Mouse (Mus musculus) myocyte (in vitro differentiated cells): ENCODE data around the gene Cyfip1. TPM values are rescaled to one million over a fixed set of nuclear protein-coding genes. Genes with fewer than 3 reads are reported as not detected.

ENCODE experiments used
- H3K27me3 ChIP-seq: one replicate; pipeline ENCODE4 v1.6.1; 2011; ENCODE audit not compliant: control insufficient read depth, insufficient read depth, insufficient read length
- H3K36me3 ChIP-seq: one replicate; pipeline ENCODE4 v1.6.1; 2011; ENCODE audit not compliant: control insufficient read depth, insufficient read depth
- H3K4me2 ChIP-seq: one replicate; pipeline ENCODE4 v1.6.1; 2011; ENCODE audit warnings: low read depth, control low read depth
- H3K4me3 ChIP-seq: one replicate; pipeline ENCODE4 v1.5.1; 2011; ENCODE audit warnings: mild to moderate bottlenecking, control low read depth, moderate library complexity
- H3K79me2 ChIP-seq: one replicate; pipeline ENCODE4 v1.6.1; 2011; ENCODE audit not compliant: control insufficient read depth, insufficient read depth
- H3ac ChIP-seq: one replicate; pipeline ENCODE4 v1.6.1; 2011; ENCODE audit not compliant: control insufficient read depth, insufficient read length
- CEBPB ChIP-seq: IDR thresholded peaks from 2 replicates; pipeline ENCODE4 v1.6.1; 2011; ENCODE audit warnings: mild to moderate bottlenecking, moderate library complexity; ENCODE audit not compliant: poor library complexity, insufficient read depth, severe bottlenecking
- E2F4 ChIP-seq: IDR thresholded peaks from one replicate; pipeline ENCODE4 v1.6.1; 2011; ENCODE audit warnings: mild to moderate bottlenecking, control low read depth, moderate library complexity; ENCODE audit not compliant: insufficient read depth
- MAX ChIP-seq: IDR thresholded peaks from one replicate; pipeline ENCODE4 v1.6.1; 2011; ENCODE audit warnings: low read depth, mild to moderate bottlenecking, control low read depth
- MYOD1 ChIP-seq, 3 experiments: IDR thresholded peaks; one replicate each; pipeline ENCODE4 v1.6.1; 2011; ENCODE audit warnings: control low read depth in 2 of 3, low read depth in 2 of 3, mild to moderate bottlenecking in 2 of 3, moderate library complexity in 1 of 3; ENCODE audit not compliant: insufficient read length in 2 of 3, control insufficient read depth in 1 of 3
- MYOG ChIP-seq, 3 experiments: IDR thresholded peaks; one replicate each; pipeline ENCODE4 v1.6.1; 2011; ENCODE audit warnings: control low read depth in 2 of 3, low read depth in 2 of 3, mild to moderate bottlenecking in 2 of 3; ENCODE audit not compliant: insufficient read length in 2 of 3, control insufficient read depth in 1 of 3, insufficient read depth in 1 of 3
- POLR2A ChIP-seq: IDR thresholded peaks from one replicate; pipeline ENCODE4 v1.6.1; 2011; ENCODE audit warnings: low read depth, mild to moderate bottlenecking, control low read depth, moderate library complexity; ENCODE audit not compliant: insufficient read length
- POLR2AphosphoS2 ChIP-seq: IDR thresholded peaks from one replicate; pipeline ENCODE4 v1.6.1; 2011; ENCODE audit warnings: low read depth, control low read depth; ENCODE audit not compliant: insufficient read length
- REST ChIP-seq: IDR thresholded peaks from one replicate; pipeline ENCODE4 v1.6.1; 2011; ENCODE audit warnings: mild to moderate bottlenecking, control low read depth, moderate library complexity; ENCODE audit not compliant: insufficient read depth, insufficient read length
- SRF ChIP-seq: IDR thresholded peaks from one replicate; pipeline ENCODE4 v1.6.1; 2011; ENCODE audit warnings: low read depth; ENCODE audit not compliant: control insufficient read depth, insufficient read length
- TCF12 ChIP-seq: IDR thresholded peaks from one replicate; pipeline ENCODE4 v1.6.1; 2011; ENCODE audit warnings: mild to moderate bottlenecking, control low read depth; ENCODE audit not compliant: poor library complexity, insufficient read depth, severe bottlenecking
- TCF3 ChIP-seq: IDR thresholded peaks from one replicate; pipeline ENCODE4 v1.6.1; 2011; ENCODE audit warnings: low read depth, control low read depth; ENCODE audit not compliant: insufficient read length
- USF1 ChIP-seq: IDR thresholded peaks from one replicate; pipeline ENCODE4 v1.6.1; 2011; ENCODE audit warnings: low read depth, mild to moderate bottlenecking, control low read depth, moderate library complexity
- polyA plus RNA-seq: library from polyadenylated mRNA; unstranded; fragments of >200 nt; fragmentation: generic; extraction: Trizol; gene quantifications from one replicate; pipeline ENCODE4 v1.2.1, GENCODE M21; 2012; ENCODE audit warnings: missing spikeins

Cyfip1 gene
- polyA plus RNA-seq, 1 experiment = 53.0 TPM

DNA sequence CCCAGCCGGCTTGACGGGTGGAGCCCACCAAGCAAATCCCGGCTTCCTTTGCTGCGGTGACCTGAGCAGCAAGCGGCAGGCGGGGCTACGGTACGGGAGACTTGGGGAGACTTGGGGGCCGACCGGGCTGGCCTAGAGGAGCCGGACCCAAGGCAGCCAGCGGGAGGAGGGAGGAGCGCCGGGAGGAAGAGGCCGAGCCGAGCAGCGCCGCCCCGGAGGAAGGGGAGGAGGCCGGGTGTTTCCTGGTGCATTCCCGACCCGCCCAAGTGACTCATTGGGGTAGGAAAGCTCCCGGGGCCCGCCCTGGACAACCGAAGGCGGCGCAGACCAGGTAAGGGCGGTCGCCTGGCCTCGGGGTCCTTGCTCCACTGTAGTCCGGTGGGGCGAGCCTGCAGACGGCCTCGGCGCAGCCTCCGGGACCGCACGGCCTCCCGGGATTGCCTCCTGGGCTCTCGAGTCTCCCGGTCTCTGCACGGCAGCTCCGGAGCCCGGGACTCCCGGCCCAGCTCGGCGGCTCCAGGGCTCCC, 495 bp downstream of the Cyfip1 start:
- Histone ChIP-seq H3K36me3 (no peaks in the 10 kb centered on the region), H3K4me2 (peak overlapping the region; percentile 76), H3ac (peak overlapping the region; percentile 54), H3K79me2 (peaks cover 46% of the 10 kb centered on the region), H3K27me3 (no peaks in the 10 kb centered on the region), H3K4me3 (peak overlapping the region; percentile 71)
- TF ChIP-seq E2F4 (no peak), POLR2AphosphoS2 (peak; percentile 85), SRF (no peak), POLR2A (peak; percentile 79)

DNA sequence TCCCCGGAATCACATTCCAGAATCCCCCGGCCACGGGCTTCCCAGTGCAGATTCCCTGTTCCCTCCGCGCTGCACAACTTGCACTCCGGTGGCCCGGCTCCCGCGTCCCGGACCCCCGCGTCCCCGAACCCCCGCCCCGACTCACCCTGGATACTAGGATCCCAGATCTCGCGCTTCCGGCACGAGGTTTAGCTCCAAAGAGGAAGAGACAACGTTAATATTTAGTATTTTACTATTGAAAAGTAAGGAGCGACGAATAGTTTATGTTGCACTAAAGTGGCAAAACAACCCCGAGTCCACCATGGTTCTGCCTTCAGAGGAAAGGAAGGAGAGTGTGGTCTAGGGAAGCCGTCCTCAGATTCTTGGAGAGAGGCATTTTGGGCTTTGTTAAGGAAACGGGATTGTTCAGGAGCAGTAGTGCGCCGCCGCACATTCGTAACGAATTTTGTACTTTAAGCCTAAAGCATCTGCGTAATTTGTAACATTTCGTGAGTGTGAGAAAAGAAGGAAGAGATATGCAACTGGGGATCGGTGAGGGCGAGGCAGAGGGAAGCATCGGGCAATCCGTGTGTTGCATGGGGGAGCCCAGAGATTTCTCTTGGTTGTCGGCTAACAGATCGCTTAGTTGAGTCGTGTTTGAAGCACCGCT, 1.1 kb downstream of the Cyfip1 start:
- TF ChIP-seq MYOG (IDR thresholded peaks at IDR 0.05; ENCODE audit: control insufficient read depth in 1 of 3, insufficient read depth in 1 of 3, insufficient read length in 2 of 3, low read depth in 2 of 3) = no peak
- no peak for TF ChIP-seq MYOD1 (IDR thresholded peaks at IDR 0.05; ENCODE audit: control insufficient read depth in 1 of 3, insufficient read length in 2 of 3, low read depth in 2 of 3)
- TF ChIP-seq POLR2A = no peak
- TF ChIP-seq TCF3 = no peak
- TF ChIP-seq REST = no peak
- TF ChIP-seq SRF = no peak
- TF ChIP-seq USF1 = no peak
- TF ChIP-seq CEBPB = no peak
- TF ChIP-seq TCF12 = no peak
- TF ChIP-seq POLR2AphosphoS2 = no peak
- no peak for TF ChIP-seq MAX
- H3K79me2 ChIP-seq = peaks cover 52% of the 10 kb centered on the region
- H3K36me3 ChIP-seq = no peaks in the 10 kb centered on the region
- no peaks in the 10 kb centered on the region for H3K27me3 ChIP-seq
- peak overlapping the region; percentile 81 for H3K4me2 ChIP-seq
- H3K4me3 ChIP-seq = peak overlapping the region; percentile 71
- peak overlapping the region; percentile 54 for H3ac ChIP-seq

DNA sequence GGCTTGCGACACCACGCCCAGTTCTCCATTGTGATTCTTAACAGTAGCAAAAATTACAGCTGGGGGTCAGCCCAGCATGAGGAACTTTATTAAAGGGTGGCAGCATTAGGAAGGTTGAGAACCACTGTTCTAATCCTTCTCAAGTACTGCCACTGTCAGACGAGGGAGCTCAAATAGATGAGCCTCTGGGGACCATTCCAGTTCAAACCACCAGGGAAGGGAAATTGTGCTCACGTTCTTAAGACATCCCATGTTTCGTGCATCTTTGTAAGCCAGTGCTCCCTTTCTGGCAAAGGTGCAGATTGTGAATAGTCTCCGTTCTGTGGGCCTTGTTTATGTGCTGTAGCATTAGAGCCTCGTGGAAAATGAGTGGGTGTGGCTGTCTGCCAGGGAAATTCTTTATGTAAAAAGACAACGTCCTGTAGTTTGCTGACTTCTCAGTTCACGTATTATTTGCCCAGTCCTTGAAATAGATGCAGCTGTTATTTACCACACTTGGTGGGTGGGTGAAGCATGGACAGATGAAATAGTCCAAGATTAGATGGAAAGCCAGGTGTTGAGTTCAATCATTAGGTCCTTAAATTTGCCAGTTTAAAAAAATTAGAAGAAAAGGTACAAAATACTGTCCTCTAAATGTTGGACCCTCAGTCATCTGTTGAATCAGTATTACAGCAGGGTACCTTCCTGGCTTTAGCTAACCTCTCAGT, 5.2 kb downstream of the Cyfip1 start:
- no peaks in the 10 kb centered on the region for H3K36me3 ChIP-seq
- no peak overlapping the region for H3ac ChIP-seq
- TF ChIP-seq MYOD1 (IDR thresholded peaks at IDR 0.05; ENCODE audit: control insufficient read depth in 1 of 3, insufficient read length in 2 of 3, low read depth in 2 of 3) = peak in 2 of 3 experiments; percentile 50 to 70
- peak in 1 of 3 experiments; percentile 67 for TF ChIP-seq MYOG (IDR thresholded peaks at IDR 0.05; ENCODE audit: control insufficient read depth in 1 of 3, insufficient read depth in 1 of 3, insufficient read length in 2 of 3, low read depth in 2 of 3)
- TF ChIP-seq E2F4 = no peak
- TF ChIP-seq TCF12 = peak; percentile 47
- TF ChIP-seq POLR2A = no peak
- no peak overlapping the region for H3K4me3 ChIP-seq
- H3K79me2 ChIP-seq = peaks cover 91% of the 10 kb centered on the region
- peak overlapping the region; percentile 53 for H3K4me2 ChIP-seq
- no peaks in the 10 kb centered on the region for H3K27me3 ChIP-seq

DNA sequence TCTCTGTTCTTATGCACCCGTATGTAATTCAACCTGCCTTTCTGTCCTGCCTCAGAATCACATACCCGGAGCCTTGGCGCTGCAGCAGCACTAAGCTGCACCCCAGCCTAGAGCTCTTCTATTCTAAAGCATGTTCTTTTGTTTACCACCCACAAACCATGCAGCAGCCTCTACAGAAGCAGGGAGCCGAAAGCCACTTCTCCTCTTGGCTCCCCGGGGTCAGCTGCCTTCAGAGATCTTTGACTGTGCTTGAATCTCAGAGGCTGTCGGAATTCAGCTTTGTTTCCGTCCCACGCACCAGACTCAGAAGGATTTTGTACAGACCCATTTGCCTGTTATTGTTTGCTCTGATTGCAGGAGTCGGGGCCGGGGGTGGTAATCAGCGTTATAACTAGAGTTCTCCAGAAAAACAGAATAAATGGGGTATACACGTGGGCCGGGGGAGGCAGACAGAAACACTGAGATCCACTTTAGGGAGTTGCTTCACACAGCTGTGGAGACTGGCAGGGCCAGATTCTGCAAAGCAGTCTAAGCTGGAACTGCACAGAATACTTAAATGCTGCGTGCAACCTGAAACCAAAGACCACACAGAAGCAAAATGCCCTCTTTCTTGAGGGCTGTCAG, 8.5 kb downstream of the Cyfip1 start:
- no peak for TF ChIP-seq TCF12
- no peak for TF ChIP-seq POLR2A
- TF ChIP-seq E2F4 = no peak
- TF ChIP-seq POLR2AphosphoS2 = no peak
- no peak for TF ChIP-seq USF1
- TF ChIP-seq MYOG (IDR thresholded peaks at IDR 0.05; ENCODE audit: control insufficient read depth in 1 of 3, insufficient read depth in 1 of 3, insufficient read length in 2 of 3, low read depth in 2 of 3) = no peak
- no peak for TF ChIP-seq TCF3
- no peak for TF ChIP-seq CEBPB
- no peak for TF ChIP-seq SRF
- no peak for TF ChIP-seq MAX
- TF ChIP-seq REST = no peak
- no peak for TF ChIP-seq MYOD1 (IDR thresholded peaks at IDR 0.05; ENCODE audit: control insufficient read depth in 1 of 3, insufficient read length in 2 of 3, low read depth in 2 of 3)
- H3K4me3 ChIP-seq = no peak overlapping the region
- H3K27me3 ChIP-seq = no peaks in the 10 kb centered on the region
- H3K36me3 ChIP-seq = no peaks in the 10 kb centered on the region
- H3ac ChIP-seq = no peak overlapping the region
- H3K79me2 ChIP-seq = peaks cover 94% of the 10 kb centered on the region
- H3K4me2 ChIP-seq = peak overlapping the region; percentile 22
